In the genomic region with DNA sequence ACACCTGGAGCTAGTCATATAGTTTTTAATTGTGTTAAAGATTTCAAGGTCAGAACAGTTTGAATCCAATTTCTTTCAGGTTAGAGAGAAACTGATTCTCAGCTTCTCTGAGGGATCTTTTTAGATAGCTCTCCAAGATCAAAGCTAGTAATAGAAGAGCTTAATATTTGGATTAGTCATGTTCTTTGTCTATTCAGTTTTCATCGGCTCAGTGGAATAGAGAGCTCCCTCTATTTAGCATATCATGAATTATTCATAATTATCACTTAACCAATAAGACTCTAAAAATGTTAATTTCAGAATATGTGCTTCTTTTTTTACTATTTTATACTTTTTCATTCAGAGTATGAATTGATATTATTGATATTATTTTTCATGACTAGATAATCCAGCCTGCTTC, we compare ENCODE assay signal across 21 mouse cellular contexts.
DNase-seq lines count a peak whose midpoint lies in the region; ATAC-seq lines count a peak whose summit lies in the region.
"Had no signal": no experiment of that assay in that cellular context is flagged by ENCODE, and none has a peak within 500 bp of the region (broad histone marks: within the 10 kb centered on the region; RNA-seq: fewer than 3 reads in every experiment).

No protein-coding gene starts in this region.

- no peaks in the 10 kb centered on the region for H3K36me3 ChIP-seq in forebrain, embryonic 15.5 days
- no peaks in the 10 kb centered on the region for H3K36me3 ChIP-seq in forebrain, embryonic 10.5 days (replicated peaks)
- H3K36me3 ChIP-seq in forebrain, embryonic 16.5 days (ENCODE audit: control insufficient read depth, insufficient read depth) = no peaks in the 10 kb centered on the region
- no peaks in the 10 kb centered on the region for H3K36me3 ChIP-seq in midbrain, embryonic 15.5 days (replicated peaks)
- H3K36me3 ChIP-seq: embryonic facial prominence, embryonic 15.5 days; heart, embryonic 13.5 days had no signal

- H3K9me3 ChIP-seq in forebrain, embryonic 15.5 days = no peaks in the 10 kb centered on the region
- H3K9me3 ChIP-seq in forebrain, embryonic 10.5 days = no peaks in the 10 kb centered on the region
- H3K9me3 ChIP-seq in forebrain, embryonic 16.5 days (ENCODE audit: control insufficient read depth, low read length) = no peaks in the 10 kb centered on the region
- no peaks in the 10 kb centered on the region for H3K9me3 ChIP-seq in midbrain, embryonic 15.5 days
- H3K9me3 ChIP-seq: embryonic facial prominence, embryonic 15.5 days; heart, embryonic 13.5 days had no signal

- DNase-seq in forebrain, embryonic 10.5 days (ENCODE audit: extremely low spot score, low spot score) = no peak
- DNase-seq in brain, adult 2 months (ENCODE audit: low read depth, low spot score) = peak; percentile 4
- no peak for DNase-seq in retina, embryonic 14.5 days (ENCODE audit: low spot score)
- no peak for DNase-seq in cerebellum, adult 18-20 months
- DNase-seq: adrenal gland, postnatal 14 days; cerebellum, adult 8-10 months; cerebellum, postnatal 14 days; embryo, embryonic 11 days; gastrocnemius, adult 2 months; gastrocnemius, postnatal 25 days; heart, postnatal 36 days had no signal

- no peak overlapping the region for H3K9ac ChIP-seq in forebrain, embryonic 15.5 days (replicated peaks)
- H3K9ac ChIP-seq in forebrain, embryonic 16.5 days (replicated peaks; ENCODE audit: low read depth, low read length) = no peak overlapping the region
- H3K9ac ChIP-seq in midbrain, embryonic 15.5 days = no peak overlapping the region
- H3K9ac ChIP-seq: embryonic facial prominence, embryonic 15.5 days; heart, embryonic 13.5 days had no signal

- no peaks in the 10 kb centered on the region for H3K27me3 ChIP-seq in forebrain, embryonic 15.5 days
- H3K27me3 ChIP-seq in forebrain, embryonic 10.5 days (ENCODE audit: poor library complexity, severe bottlenecking) = no peaks in the 10 kb centered on the region
- no peaks in the 10 kb centered on the region for H3K27me3 ChIP-seq in forebrain, embryonic 16.5 days (replicated peaks; ENCODE audit: control insufficient read depth, insufficient read depth, low read length)
- H3K27me3 ChIP-seq in midbrain, embryonic 15.5 days (replicated peaks) = no peaks in the 10 kb centered on the region
- H3K27me3 ChIP-seq: CH12.LX; embryonic facial prominence, embryonic 15.5 days; heart, embryonic 13.5 days; Patski had no signal

- no peak overlapping the region for H3K4me3 ChIP-seq in forebrain, embryonic 15.5 days
- H3K4me3 ChIP-seq in forebrain, embryonic 10.5 days = no peak overlapping the region
- no peak overlapping the region for H3K4me3 ChIP-seq in forebrain, embryonic 16.5 days (replicated peaks; ENCODE audit: low read length)
- H3K4me3 ChIP-seq in midbrain, embryonic 15.5 days = no peak overlapping the region
- H3K4me3 ChIP-seq: embryonic facial prominence, embryonic 15.5 days; erythroblast, embryonic 14.5 days; gastrocnemius, adult 2 months; heart, embryonic 13.5 days had no signal

- ATAC-seq in forebrain, embryonic 15.5 days (replicated peaks) = peak; percentile 80
- ATAC-seq in forebrain, embryonic 16.5 days = peak; percentile 80
- ATAC-seq in midbrain, embryonic 15.5 days (replicated peaks) = 0 out of 2 replicates have a peak, but pooled peaks have one; percentile 73
- ATAC-seq: activated CD4-positive, CD25-positive, alpha-beta regulatory T cell, adult 4 months; hindbrain, postnatal 0 days; Patski had no signal

- no peak overlapping the region for H3K4me2 ChIP-seq in forebrain, embryonic 15.5 days (replicated peaks)
- H3K4me2 ChIP-seq in forebrain, embryonic 16.5 days (ENCODE audit: low read length) = no peak overlapping the region
- no peak overlapping the region for H3K4me2 ChIP-seq in midbrain, embryonic 15.5 days
- H3K4me2 ChIP-seq: embryonic facial prominence, embryonic 15.5 days; heart, embryonic 13.5 days had no signal

- no peak overlapping the region for H3K27ac ChIP-seq in forebrain, embryonic 15.5 days (replicated peaks)
- no peak overlapping the region for H3K27ac ChIP-seq in forebrain, embryonic 10.5 days
- H3K27ac ChIP-seq in forebrain, embryonic 16.5 days (ENCODE audit: low read length) = no peak overlapping the region
- H3K27ac ChIP-seq in midbrain, embryonic 15.5 days = 0 out of 2 replicates have a peak overlapping the region, but pooled peaks have one; percentile 13
- H3K27ac ChIP-seq: embryonic facial prominence, embryonic 15.5 days; gastrocnemius, adult 2 months; heart, embryonic 13.5 days; hindbrain, postnatal 0 days had no signal

- 7% methylated on average over 1 of the region's 1 CpGs for WGBS in forebrain, embryonic 15.5 days
- WGBS in forebrain, embryonic 10.5 days = 62% methylated on average over 1 of the region's 1 CpGs
- 3% methylated on average over 1 of the region's 1 CpGs for WGBS in forebrain, embryonic 16.5 days
- WGBS in midbrain, embryonic 15.5 days = 12% methylated on average over 1 of the region's 1 CpGs

- H3K4me1 ChIP-seq in forebrain, embryonic 15.5 days = peaks cover 6% of the 10 kb centered on the region; the same call in 1 of the 2 replicates
- H3K4me1 ChIP-seq in forebrain, embryonic 10.5 days = no peaks in the 10 kb centered on the region
- 0 out of 2 replicates have a peak, but pooled peaks cover 3% of the 10 kb centered on the region for H3K4me1 ChIP-seq in forebrain, embryonic 16.5 days (replicated peaks; ENCODE audit: control insufficient read depth, insufficient read depth, low read length)
- H3K4me1 ChIP-seq in midbrain, embryonic 15.5 days = peaks cover 7% of the 10 kb centered on the region
- H3K4me1 ChIP-seq: embryonic facial prominence, embryonic 15.5 days; heart, embryonic 13.5 days had no signal
